Mouse (Mus musculus) MEL (cell line): ENCODE results near the gene Amz2. TPM values are rescaled to one million over a fixed set of nuclear protein-coding genes. Genes with fewer than 3 reads are reported as not detected.

ENCODE experiments used
- DNase-seq: peaks from one replicate; pipeline ENCODE4 v3.0.0; 2011; ENCODE audit warnings: low read depth, low spot score
- H3K27ac ChIP-seq: 2 replicates; pipeline ENCODE4 v1.5.1; 2012; ENCODE audit warnings: low read depth, mild to moderate bottlenecking, control low read depth, low read length, moderate library complexity; ENCODE audit not compliant: control insufficient read depth
- H3K27me3 ChIP-seq, 2 experiments: fragments of 150-350 bp in 1 of 2; sonication (generic) in 1 of 2; 2 replicates each; pipeline ENCODE4 v1.6.1; 2012; ENCODE audit warnings: low read length in 2 of 2, mild to moderate bottlenecking in 2 of 2, improper control_type of control experiment in 1 of 2, moderate library complexity in 1 of 2; ENCODE audit not compliant: insufficient read depth in 2 of 2, control insufficient read depth in 1 of 2
- H3K36me3 ChIP-seq, 2 experiments: 2 replicates each; pipeline ENCODE4 v1.6.1; 2012 to 2014; ENCODE audit warnings: low read length in 2 of 2, improper control_type of control experiment in 1 of 2, inconsistent platforms in 1 of 2, mild to moderate bottlenecking in 1 of 2; ENCODE audit not compliant: insufficient read depth in 2 of 2, control insufficient read depth in 1 of 2
- H3K4me1 ChIP-seq, 2 experiments: fragments of 150-350 bp in 1 of 2; sonication (generic) in 1 of 2; 2 replicates each; pipeline ENCODE4 v1.6.1; 2012; ENCODE audit warnings: low read length in 2 of 2, improper control_type of control experiment in 1 of 2, mild to moderate bottlenecking in 1 of 2; ENCODE audit not compliant: insufficient read depth in 2 of 2, control insufficient read depth in 1 of 2
- H3K4me3 ChIP-seq, 2 experiments: fragments of 150-350 bp in 1 of 2; sonication (generic) in 1 of 2; 2 replicates each; pipeline ENCODE4 v1.5.1; 2012; ENCODE audit warnings: low read depth in 2 of 2, low read length in 2 of 2, mild to moderate bottlenecking in 2 of 2, moderate library complexity in 2 of 2, control low read depth in 1 of 2, improper control_type of control experiment in 1 of 2; ENCODE audit not compliant: control insufficient read depth in 1 of 2, insufficient read depth in 1 of 2
- H3K79me2 ChIP-seq: 2 replicates; pipeline ENCODE4 v1.6.1; 2012; ENCODE audit warnings: mild to moderate bottlenecking, low read length, moderate library complexity; ENCODE audit not compliant: control insufficient read depth, poor library complexity, insufficient read depth
- H3K9ac ChIP-seq: 2 replicates; pipeline ENCODE4 v1.6.1; 2012; ENCODE audit warnings: low read depth, mild to moderate bottlenecking, control low read depth, low read length, moderate library complexity; ENCODE audit not compliant: control insufficient read depth, poor library complexity, severe bottlenecking
- H3K9me3 ChIP-seq: fragments of 150-350 bp; sonication (generic); replicated peaks from 2 replicates; pipeline ENCODE4 v1.6.1; 2012; ENCODE audit warnings: mild to moderate bottlenecking, low read length, improper control_type of control experiment, moderate library complexity; ENCODE audit not compliant: insufficient read depth
- BHLHE40 ChIP-seq: IDR thresholded peaks from 2 replicates; pipeline ENCODE4 v1.6.1; 2012; ENCODE audit warnings: low read depth, mild to moderate bottlenecking, inconsistent platforms, low read length, improper control_type of control experiment, borderline replicate concordance
- CHD1 ChIP-seq: IDR thresholded peaks from 2 replicates; pipeline ENCODE4 v1.6.1; 2012; ENCODE audit warnings: low read depth, mild to moderate bottlenecking, inconsistent platforms, low read length, improper control_type of control experiment
- CTCF ChIP-seq, 3 experiments: IDR thresholded peaks in 2 of 3; conservative IDR thresholded peaks in 1 of 3; 2 replicates each; pipeline ENCODE4 v1.5.1; 2011 to 2012; ENCODE audit warnings: low read length in 3 of 3, low read depth in 2 of 3, mild to moderate bottlenecking in 2 of 3, improper control_type of control experiment in 1 of 3, inconsistent platforms in 1 of 3, mixed read lengths in 1 of 3, moderate library complexity in 1 of 3; ENCODE audit not compliant: control insufficient read depth in 1 of 3, insufficient read depth in 1 of 3, poor library complexity in 1 of 3, severe bottlenecking in 1 of 3
- E2F4 ChIP-seq: IDR thresholded peaks from 2 replicates; pipeline ENCODE4 v1.6.1; 2011; ENCODE audit warnings: low read depth, low read length, improper control_type of control experiment, borderline replicate concordance
- ELF1 ChIP-seq: IDR thresholded peaks from 2 replicates; pipeline ENCODE4 v1.6.1; 2014; ENCODE audit warnings: low read depth, mild to moderate bottlenecking, inconsistent platforms, low read length, improper control_type of control experiment, moderate library complexity
- EP300 ChIP-seq, 2 experiments: IDR thresholded peaks; 2 replicates each; pipeline ENCODE4 v1.6.1; 2011; ENCODE audit warnings: improper control_type of control experiment in 2 of 2, low read length in 2 of 2, low read depth in 1 of 2, mild to moderate bottlenecking in 1 of 2
- GABPA ChIP-seq: IDR thresholded peaks from 2 replicates; pipeline ENCODE4 v1.6.1; 2012; ENCODE audit warnings: low read depth, mild to moderate bottlenecking, inconsistent platforms, low read length, improper control_type of control experiment, moderate library complexity
- GATA1 ChIP-seq: IDR thresholded peaks from 2 replicates; pipeline ENCODE4 v1.6.1; 2011; ENCODE audit warnings: low read depth, low read length, improper control_type of control experiment
- HCFC1 ChIP-seq: IDR thresholded peaks from 2 replicates; pipeline ENCODE4 v1.6.1; 2012; ENCODE audit warnings: low read depth, mild to moderate bottlenecking, inconsistent platforms, low read length, improper control_type of control experiment, moderate library complexity
- JUND ChIP-seq: IDR thresholded peaks from 2 replicates; pipeline ENCODE4 v1.6.1; 2011; ENCODE audit warnings: low read depth, mild to moderate bottlenecking, improper control_type of control experiment, low read length
- MAFK ChIP-seq: IDR thresholded peaks from 2 replicates; pipeline ENCODE4 v1.6.1; 2011; ENCODE audit warnings: low read depth, mild to moderate bottlenecking, low read length, improper control_type of control experiment, borderline replicate concordance
- MAX ChIP-seq: IDR thresholded peaks from 2 replicates; pipeline ENCODE4 v1.6.1; 2011; ENCODE audit warnings: low read length, improper control_type of control experiment
- MAZ ChIP-seq: IDR thresholded peaks from 2 replicates; pipeline ENCODE4 v1.6.1; 2012; ENCODE audit warnings: low read depth, mild to moderate bottlenecking, inconsistent platforms, low read length, improper control_type of control experiment
- MXI1 ChIP-seq: IDR thresholded peaks from 2 replicates; pipeline ENCODE4 v1.6.1; 2011; ENCODE audit warnings: mild to moderate bottlenecking, low read depth, low read length, improper control_type of control experiment
- MYB ChIP-seq: IDR thresholded peaks from 2 replicates; pipeline ENCODE4 v1.6.1; 2011; ENCODE audit warnings: mild to moderate bottlenecking, low read depth, low read length, improper control_type of control experiment
- MYC ChIP-seq: IDR thresholded peaks from 2 replicates; pipeline ENCODE4 v1.6.1; 2011; ENCODE audit warnings: low read depth, mild to moderate bottlenecking, low read length, improper control_type of control experiment, moderate library complexity
- NRF1 ChIP-seq: IDR thresholded peaks from 2 replicates; pipeline ENCODE4 v1.6.1; 2014; ENCODE audit warnings: low read depth, mild to moderate bottlenecking, inconsistent platforms, low read length, improper control_type of control experiment, moderate library complexity; ENCODE audit not compliant: poor library complexity, insufficient read depth, severe bottlenecking
- POLR2AphosphoS5 ChIP-seq: IDR thresholded peaks from 2 replicates; pipeline ENCODE4 v1.6.1; 2012; ENCODE audit warnings: low read depth, borderline replicate concordance, mild to moderate bottlenecking, inconsistent platforms, low read length, moderate library complexity, mixed read lengths
- RAD21 ChIP-seq: IDR thresholded peaks from 2 replicates; pipeline ENCODE4 v1.6.1; 2011; ENCODE audit warnings: mild to moderate bottlenecking, low read depth, low read length, improper control_type of control experiment
- RCOR1 ChIP-seq: IDR thresholded peaks from 2 replicates; pipeline ENCODE4 v1.6.1; 2012; ENCODE audit warnings: low read depth, mild to moderate bottlenecking, inconsistent platforms, low read length, improper control_type of control experiment
- SIN3A ChIP-seq: IDR thresholded peaks from 2 replicates; pipeline ENCODE4 v1.6.1; 2012; ENCODE audit warnings: low read length, improper control_type of control experiment, inconsistent platforms
- SMC3 ChIP-seq: IDR thresholded peaks from 2 replicates; pipeline ENCODE4 v1.6.1; 2011; ENCODE audit warnings: low read depth, low read length, improper control_type of control experiment
- TBP ChIP-seq: IDR thresholded peaks from 2 replicates; pipeline ENCODE4 v1.8.0; 2011; ENCODE audit warnings: low read depth, low read length, improper control_type of control experiment
- TCF12 ChIP-seq: IDR thresholded peaks from 2 replicates; pipeline ENCODE4 v1.6.1; 2014; ENCODE audit warnings: low read depth, mild to moderate bottlenecking, inconsistent platforms, low read length, improper control_type of control experiment, moderate library complexity
- UBTF ChIP-seq: IDR thresholded peaks from 2 replicates; pipeline ENCODE4 v1.6.1; 2012; ENCODE audit warnings: low read depth, mild to moderate bottlenecking, inconsistent platforms, low read length, improper control_type of control experiment, moderate library complexity, borderline replicate concordance; ENCODE audit not compliant: insufficient read depth
- USF1 ChIP-seq: IDR thresholded peaks from 2 replicates; pipeline ENCODE4 v1.6.1; 2014; ENCODE audit warnings: low read depth, mild to moderate bottlenecking, inconsistent platforms, low read length, improper control_type of control experiment, moderate library complexity
- ZC3H11A ChIP-seq: IDR thresholded peaks from 2 replicates; pipeline ENCODE4 v1.6.1; 2012; ENCODE audit warnings: low read depth, mild to moderate bottlenecking, inconsistent platforms, low read length, improper control_type of control experiment
- ZNF384 ChIP-seq: IDR thresholded peaks from 2 replicates; pipeline ENCODE4 v1.6.1; 2012; ENCODE audit warnings: low read depth, mild to moderate bottlenecking, inconsistent platforms, low read length, improper control_type of control experiment
- polyA plus RNA-seq, 2 experiments: library from polyadenylated mRNA; stranded (reverse) in 1 of 2; unstranded in 1 of 2; fragments of >175 nt in 1 of 2; fragments of >200 nt in 1 of 2; gene quantifications; 2 replicates each; pipeline versions ENCODE4 v1.2.1 to v1.2.4; 2012; ENCODE audit warnings: low replicate concordance in 2 of 2, low read depth in 1 of 2; ENCODE audit not compliant: insufficient read length in 2 of 2, insufficient read depth in 1 of 2, missing spikeins in 1 of 2
- total RNA-seq: library from RNA; depleted of rRNA; stranded (reverse); fragments of 300-350 nt; gene quantifications from 2 replicates; pipeline ENCODE4 v1.2.3, GENCODE M21; 2012

Amz2 gene
- total and polyA plus RNA-seq, 3 experiments = 40.2 to 1,743 (median 47.1) TPM

DNA sequence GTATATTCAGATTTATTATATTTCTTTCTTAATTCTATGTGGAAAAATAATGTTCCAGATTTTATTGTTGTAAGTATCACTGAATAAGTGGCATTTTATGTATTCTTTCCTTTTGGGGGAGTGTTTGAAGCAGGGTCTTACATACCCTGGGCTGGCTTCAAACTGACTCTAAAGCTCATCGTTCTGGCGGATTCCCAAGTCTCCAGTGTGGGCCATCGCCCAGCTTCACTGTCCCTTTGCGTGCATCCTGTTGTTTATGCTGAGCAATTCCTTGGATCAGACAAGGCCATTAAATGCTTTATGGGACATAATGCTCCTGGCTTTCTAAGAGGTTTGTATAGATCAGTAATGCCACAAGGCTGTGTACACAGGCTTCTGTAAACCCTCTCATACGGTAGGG, 36.7 kb upstream of the Amz2 start:
- Histone ChIP-seq H3K36me3 (peaks cover 4 to 13% of the 10 kb centered on the region in 2 experiments), H3K4me1 (peaks cover 8 to 9% of the 10 kb centered on the region in 2 experiments), H3K9me3 (no peaks in the 10 kb centered on the region)

DNA sequence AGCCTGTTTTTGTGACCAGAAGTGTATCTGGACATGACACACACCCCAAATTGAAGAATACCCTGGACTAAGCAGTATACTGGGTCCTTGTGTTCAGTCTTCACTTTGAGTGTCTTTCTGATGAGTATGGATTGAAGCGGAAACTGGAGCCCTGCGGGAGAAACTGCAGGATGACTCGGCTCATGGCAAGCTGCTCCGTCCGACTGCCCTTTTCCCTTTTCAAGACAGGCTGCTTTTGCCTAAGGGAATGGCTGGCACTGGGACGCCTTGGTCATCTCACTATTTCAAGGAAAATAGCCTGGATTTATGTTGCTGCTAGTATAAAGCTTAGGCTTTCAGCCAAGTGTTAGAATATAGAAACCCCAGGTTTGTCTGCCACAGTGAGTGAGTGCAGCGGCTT, 34.5 kb upstream of the Amz2 start:
- H3K79me2 ChIP-seq = peaks cover 21% of the 10 kb centered on the region
- peaks cover 4 to 8% of the 10 kb centered on the region in 2 experiments; a peak in 3 of 4 replicates for H3K4me1 ChIP-seq
- H3K27me3 ChIP-seq = no peaks in the 10 kb centered on the region
- no peak for DNase-seq
- peaks cover 8 to 9% of the 10 kb centered on the region in 2 experiments for H3K36me3 ChIP-seq
- H3K27ac ChIP-seq = no peak overlapping the region
- no peak overlapping the region for H3K4me3 ChIP-seq
- no peak for TF ChIP-seq NRF1
- TF ChIP-seq EP300 (IDR thresholded peaks at IDR 0.05; ENCODE audit: low read depth in 1 of 2, low read length in 2 of 2) = no peak
- no peak for TF ChIP-seq ZNF384
- no peak for TF ChIP-seq POLR2AphosphoS5
- TF ChIP-seq JUND = no peak
- no peak for TF ChIP-seq SMC3
- no peak for TF ChIP-seq UBTF
- TF ChIP-seq TCF12 = no peak
- no peak for TF ChIP-seq HCFC1
- no peak for TF ChIP-seq USF1
- TF ChIP-seq RAD21 = no peak
- TF ChIP-seq RCOR1 = no peak
- TF ChIP-seq GABPA = no peak
- TF ChIP-seq MAZ = no peak
- TF ChIP-seq MYB = no peak
- no peak for TF ChIP-seq ZC3H11A
- TF ChIP-seq E2F4 = no peak
- no peak for TF ChIP-seq GATA1
- TF ChIP-seq, all 39 proteins: peak for 0
- Histone ChIP-seq H3K9ac (no peak overlapping the region), H3K9me3 (no peaks in the 10 kb centered on the region)

More for the DNA sequence above, 36.7 kb upstream of the Amz2 start:
- H3K79me2 ChIP-seq = peaks cover 40% of the 10 kb centered on the region
- TF ChIP-seq ZNF384 = no peak
- no peak for TF ChIP-seq TCF12
- TF ChIP-seq GATA1 = no peak
- TF ChIP-seq ELF1 = no peak
- TF ChIP-seq MYC = no peak
- TF ChIP-seq USF1 = no peak
- TF ChIP-seq SIN3A = no peak
- no peak for TF ChIP-seq MAX
- no peak for TF ChIP-seq MXI1
- TF ChIP-seq BHLHE40 = no peak
- TF ChIP-seq RCOR1 = no peak
- TF ChIP-seq TBP = no peak
- no peak for TF ChIP-seq EP300 (IDR thresholded peaks at IDR 0.05; ENCODE audit: low read depth in 1 of 2, low read length in 2 of 2)
- TF ChIP-seq CTCF (IDR thresholded peaks at IDR 0.05 in 2 of 3, conservative IDR thresholded peaks at IDR 0.05 in 1 of 3; ENCODE audit: control insufficient read depth in 1 of 3, insufficient read depth in 1 of 3, low read depth in 2 of 3, low read length in 3 of 3, poor library complexity in 1 of 3, severe bottlenecking in 1 of 3) = no peak
- no peak for TF ChIP-seq MAZ
- TF ChIP-seq GABPA = no peak
- no peak for TF ChIP-seq ZC3H11A
- no peak for TF ChIP-seq MAFK
- TF ChIP-seq CHD1 = no peak
- H3K27ac ChIP-seq = no peak overlapping the region
- H3K4me3 ChIP-seq = no peak overlapping the region
- H3K9ac ChIP-seq = no peak overlapping the region
- DNase-seq = no peak
- no peaks in the 10 kb centered on the region for H3K27me3 ChIP-seq
